Mouse (Mus musculus) embryonic fibroblast, embryonic 13.5 days (primary cell): Measurements from ENCODE around the gene Gab1. TPM values are rescaled to one million over a fixed set of nuclear protein-coding genes. Genes with fewer than 3 reads are reported as not detected.

Source experiments
- H3K27ac ChIP-seq: 2 replicates; pipeline ENCODE4 v1.5.1; 2012; ENCODE audit warnings: low read length, control low read depth, inconsistent platforms; ENCODE audit not compliant: insufficient read depth
- H3K4me1 ChIP-seq: 2 replicates; pipeline ENCODE4 v1.6.1; 2011; ENCODE audit warnings: low read length; ENCODE audit not compliant: control insufficient read depth, insufficient read depth
- H3K4me3 ChIP-seq: 2 replicates; pipeline ENCODE4 v1.5.1; 2011; ENCODE audit warnings: mild to moderate bottlenecking, control low read depth, low read length; ENCODE audit not compliant: insufficient read depth
- CTCF ChIP-seq: IDR thresholded peaks from 2 replicates; pipeline ENCODE4 v1.5.1; 2011; ENCODE audit warnings: mild to moderate bottlenecking, control low read depth, low read length, moderate library complexity, borderline replicate concordance; ENCODE audit not compliant: insufficient read depth
- POLR2A ChIP-seq: IDR thresholded peaks from 2 replicates; pipeline ENCODE4 v1.6.1; 2011; ENCODE audit warnings: low read depth, mild to moderate bottlenecking, control low read depth, low read length, moderate library complexity
- polyA plus RNA-seq: library from polyadenylated mRNA; stranded (reverse); fragments of >200 nt; gene quantifications from 2 replicates; pipeline ENCODE4 v1.2.4, GENCODE M21; 2011; ENCODE audit warnings: low read depth; ENCODE audit not compliant: missing spikeins, insufficient read length

The Gab1 gene
- polyA plus RNA-seq, 1 experiment: 25.4 TPM

DNA sequence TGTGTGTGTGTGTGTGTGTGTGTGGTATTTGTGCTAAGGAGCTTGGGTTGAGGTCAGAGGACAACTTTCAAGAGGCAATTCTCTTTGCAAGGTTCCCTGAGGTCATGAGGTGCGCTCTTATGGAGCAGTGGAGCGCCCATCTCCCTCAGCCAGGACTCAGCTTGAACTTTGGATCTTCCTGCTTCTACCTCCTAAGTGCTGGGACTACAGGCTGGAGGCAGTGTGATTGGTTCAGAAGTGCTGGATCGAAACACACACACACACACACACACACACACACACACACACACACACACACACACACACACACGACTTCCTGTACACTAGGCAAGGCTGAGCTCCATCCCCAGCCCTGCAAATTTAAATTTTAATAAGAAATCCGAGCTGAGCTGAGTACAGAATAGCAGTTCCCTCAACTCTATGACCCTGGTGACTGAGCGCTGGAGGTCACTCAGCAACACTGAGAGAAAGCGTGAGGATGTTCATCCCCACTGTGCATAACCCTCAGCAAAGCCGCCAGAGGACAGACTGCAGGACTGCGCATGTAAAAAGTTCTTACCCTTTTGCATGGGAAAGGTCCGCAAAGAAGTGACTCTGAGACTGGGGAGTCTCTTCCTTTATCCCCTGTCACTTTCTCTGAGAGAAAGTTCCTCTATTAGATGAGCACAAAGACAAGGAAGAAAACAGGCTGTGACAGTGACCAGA, 6.4 kb downstream of the Gab1 start:
- TF ChIP-seq CTCF (no peak), POLR2A (no peak)
- peaks cover 7% of the 10 kb centered on the region for H3K4me1 ChIP-seq
- no peak overlapping the region for H3K4me3 ChIP-seq
- no peak overlapping the region for H3K27ac ChIP-seq

DNA sequence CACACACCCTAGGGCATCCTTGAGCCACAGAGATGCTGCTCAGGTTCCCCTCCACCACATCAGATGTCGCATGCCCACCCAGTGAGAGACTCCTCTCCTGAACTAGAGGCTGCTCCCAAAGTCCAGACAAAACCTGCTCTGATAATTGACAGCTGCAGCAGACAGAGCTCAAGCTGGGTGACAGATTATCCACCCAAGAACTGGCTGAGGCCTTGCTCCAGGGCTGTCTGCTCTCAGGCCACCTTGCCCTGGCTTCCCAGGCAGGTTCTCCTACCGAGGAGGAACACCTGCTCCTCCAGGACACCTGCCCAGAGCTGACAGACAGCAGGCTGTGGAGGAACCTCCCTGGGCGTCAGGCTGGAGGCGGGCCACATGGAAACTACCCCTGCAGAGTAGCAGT, 7.6 kb downstream of the Gab1 start:
- peaks cover 10% of the 10 kb centered on the region for H3K4me1 ChIP-seq

DNA sequence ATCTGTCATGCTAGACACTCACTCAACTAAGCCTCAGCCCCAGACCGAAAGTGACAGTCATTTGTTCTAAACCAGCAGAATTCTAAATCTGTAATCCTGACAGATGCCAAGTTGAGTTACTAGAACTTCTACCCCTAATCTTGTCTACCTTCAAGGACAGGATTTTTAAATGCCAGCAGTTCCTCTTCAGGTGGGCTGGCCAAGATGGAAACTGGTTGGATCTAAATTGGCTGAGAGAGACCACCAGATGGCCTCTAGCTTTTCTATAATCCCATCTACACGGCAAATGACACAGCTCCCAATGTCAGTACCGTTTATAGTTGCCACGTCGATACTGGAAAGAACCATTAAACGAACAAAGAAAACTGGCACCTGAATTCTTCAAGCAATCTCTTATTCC, 8.9 kb downstream of the Gab1 start:
- TF ChIP-seq CTCF (no peak), POLR2A (no peak)
- Histone ChIP-seq H3K27ac (no peak overlapping the region), H3K4me3 (no peak overlapping the region), H3K4me1 (peaks cover 12% of the 10 kb centered on the region)

More for the DNA sequence above, 7.6 kb downstream of the Gab1 start:
- no peak for TF ChIP-seq CTCF
- no peak for TF ChIP-seq POLR2A
- Histone ChIP-seq H3K4me3 (no peak overlapping the region), H3K27ac (no peak overlapping the region)

DNA sequence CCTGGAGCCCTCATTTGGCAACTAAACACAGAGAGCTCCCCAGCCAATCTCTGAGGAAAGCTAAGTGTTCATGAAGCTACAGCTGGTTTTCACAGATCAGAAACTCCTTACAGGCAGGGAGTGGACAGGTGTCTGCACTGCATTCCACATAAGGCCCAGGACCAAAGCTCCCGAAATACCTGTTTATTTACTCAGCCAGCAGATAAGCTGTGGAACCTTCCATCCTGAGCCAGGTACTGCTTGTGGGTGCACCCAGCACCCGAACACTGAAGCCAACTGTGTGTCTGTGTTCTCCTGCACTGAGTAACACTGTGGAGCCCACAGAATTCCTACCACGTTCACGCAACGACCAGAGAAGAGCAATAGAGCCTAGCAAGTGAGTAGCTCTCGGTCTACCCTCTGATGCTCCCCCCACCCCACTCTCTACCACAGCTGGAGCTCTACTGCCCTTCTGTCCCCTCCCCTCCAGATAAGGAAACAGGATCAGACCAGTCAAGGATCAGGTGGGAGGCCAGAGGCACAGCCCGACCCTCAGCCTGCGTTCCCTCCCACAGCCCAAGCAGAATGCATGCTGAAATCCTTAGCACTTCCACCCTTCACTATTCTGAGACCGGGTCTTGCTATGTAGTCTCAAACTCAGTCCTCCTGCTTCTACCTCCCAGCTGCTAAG, 9.6 kb downstream of the Gab1 start:
- no peak for TF ChIP-seq CTCF
- no peak for TF ChIP-seq POLR2A
- H3K4me1 ChIP-seq: peaks cover 12% of the 10 kb centered on the region
- H3K4me3 ChIP-seq: no peak overlapping the region
- H3K27ac ChIP-seq: peak overlapping the region; percentile 70; the same call in 1 of the 2 replicates

DNA sequence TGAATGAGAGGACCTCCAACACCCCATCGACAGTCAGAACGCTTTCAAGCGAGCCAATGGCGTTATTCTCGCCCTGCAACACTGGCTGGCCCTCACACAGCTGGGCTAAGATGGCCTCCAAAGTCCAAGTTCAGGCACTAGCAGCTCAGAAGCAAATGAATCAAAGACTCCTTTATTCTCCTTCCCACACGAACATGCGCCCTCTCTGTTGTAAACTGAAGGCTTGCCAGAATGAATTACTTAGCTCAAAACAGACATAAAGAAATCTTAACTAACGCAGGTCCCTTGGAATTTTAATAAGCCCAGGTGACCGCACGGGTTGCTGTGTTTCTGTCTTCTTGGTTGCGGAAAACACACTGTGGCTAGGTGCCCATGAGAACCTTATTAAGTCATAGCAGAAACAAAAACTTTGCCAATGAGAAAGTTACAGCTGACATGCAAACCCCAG, 10.4 kb downstream of the Gab1 start:
- Histone ChIP-seq H3K27ac (peak overlapping the region; percentile 70), H3K4me3 (no peak overlapping the region), H3K4me1 (peaks cover 12% of the 10 kb centered on the region)
- no peak for TF ChIP-seq CTCF
- no peak for TF ChIP-seq POLR2A

DNA sequence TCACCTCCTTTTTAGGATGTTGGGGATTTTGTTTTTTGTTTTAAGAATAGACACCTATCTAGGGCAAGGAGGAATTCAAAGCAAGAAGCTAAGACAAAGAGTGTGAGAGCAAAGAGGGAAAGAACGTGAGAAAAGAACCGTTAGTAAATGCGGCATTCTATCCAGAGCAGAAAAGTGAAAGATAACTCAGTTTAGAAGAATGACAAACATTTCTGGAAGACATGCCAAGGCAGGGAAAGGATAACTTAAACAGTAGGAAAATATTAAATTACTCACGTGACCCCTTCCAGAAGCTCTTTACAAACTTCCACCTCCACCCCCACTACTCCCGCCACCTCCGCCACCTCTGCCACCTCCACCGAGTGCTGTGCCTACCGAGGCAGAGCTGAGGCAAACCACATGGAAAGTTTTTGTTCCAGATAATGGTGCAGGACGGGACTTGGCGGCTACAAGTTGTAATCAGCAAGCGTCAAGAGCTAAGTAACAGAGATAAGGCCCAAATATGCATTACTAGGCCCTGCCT, 11.5 kb downstream of the Gab1 start:
- peaks cover 12% of the 10 kb centered on the region for H3K4me1 ChIP-seq
- H3K4me3 ChIP-seq: no peak overlapping the region

DNA sequence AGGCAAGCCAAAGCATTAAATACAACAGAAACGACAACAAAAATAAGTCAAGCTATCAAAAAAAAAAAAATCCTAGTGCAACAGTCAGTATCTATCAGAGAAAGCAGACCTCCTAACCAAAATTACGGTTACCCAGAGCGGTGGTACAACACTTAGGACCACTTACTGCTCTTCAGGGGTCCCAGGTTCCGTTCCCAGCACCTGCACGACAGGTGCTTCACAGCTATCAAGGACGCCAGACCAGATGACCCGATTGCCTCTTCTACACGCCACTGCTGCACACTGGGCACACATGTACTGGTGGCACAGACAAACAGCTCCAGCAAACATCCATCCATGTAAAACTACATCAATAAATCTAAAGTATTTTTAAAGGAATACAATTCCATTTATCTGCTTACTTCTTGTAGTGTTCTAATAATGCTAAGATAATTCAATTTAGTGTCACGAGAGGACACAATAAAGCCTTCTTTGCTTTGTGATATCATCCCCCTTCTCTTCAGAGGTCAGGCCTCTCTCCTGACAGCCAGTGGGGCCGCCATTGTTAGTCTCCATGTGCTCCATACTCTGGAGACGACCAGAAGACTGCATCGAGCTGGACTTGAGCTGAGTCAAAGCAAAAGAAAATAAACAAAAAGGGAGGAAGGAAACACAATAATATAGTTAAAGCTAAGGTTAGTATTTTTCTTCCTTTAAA, 12.2 kb downstream of the Gab1 start:
- Histone ChIP-seq H3K4me1 (peaks cover 14% of the 10 kb centered on the region), H3K27ac (peak overlapping the region; percentile 83), H3K4me3 (no peak overlapping the region)
- no peak for TF ChIP-seq CTCF
- no peak for TF ChIP-seq POLR2A

More for the DNA sequence above, 11.5 kb downstream of the Gab1 start:
- TF ChIP-seq CTCF (no peak), POLR2A (no peak)
- H3K27ac ChIP-seq: peak overlapping the region; percentile 7

DNA sequence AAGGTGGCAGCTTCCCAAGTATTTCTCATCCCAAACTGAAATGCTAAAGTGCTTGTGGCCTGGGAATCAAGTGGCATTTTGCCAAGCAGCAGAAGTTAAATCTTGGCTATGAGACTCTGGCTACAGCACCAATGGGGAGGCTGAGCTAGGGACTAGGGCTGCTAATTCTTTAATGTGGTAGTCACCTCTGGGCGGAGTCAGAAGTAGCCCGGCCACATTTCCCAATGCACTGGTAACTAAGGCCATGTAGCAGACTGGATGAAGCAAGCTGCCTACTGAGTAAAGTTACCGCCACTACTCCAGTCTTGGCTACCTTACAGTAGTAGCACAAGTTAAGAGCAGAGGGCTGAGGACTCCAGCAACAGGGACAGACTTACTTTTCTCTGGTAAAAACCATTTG, 12.7 kb downstream of the Gab1 start:
- Histone ChIP-seq H3K27ac (peak overlapping the region; percentile 83), H3K4me1 (peaks cover 15% of the 10 kb centered on the region), H3K4me3 (no peak overlapping the region)
- TF ChIP-seq CTCF (no peak), POLR2A (no peak)

DNA sequence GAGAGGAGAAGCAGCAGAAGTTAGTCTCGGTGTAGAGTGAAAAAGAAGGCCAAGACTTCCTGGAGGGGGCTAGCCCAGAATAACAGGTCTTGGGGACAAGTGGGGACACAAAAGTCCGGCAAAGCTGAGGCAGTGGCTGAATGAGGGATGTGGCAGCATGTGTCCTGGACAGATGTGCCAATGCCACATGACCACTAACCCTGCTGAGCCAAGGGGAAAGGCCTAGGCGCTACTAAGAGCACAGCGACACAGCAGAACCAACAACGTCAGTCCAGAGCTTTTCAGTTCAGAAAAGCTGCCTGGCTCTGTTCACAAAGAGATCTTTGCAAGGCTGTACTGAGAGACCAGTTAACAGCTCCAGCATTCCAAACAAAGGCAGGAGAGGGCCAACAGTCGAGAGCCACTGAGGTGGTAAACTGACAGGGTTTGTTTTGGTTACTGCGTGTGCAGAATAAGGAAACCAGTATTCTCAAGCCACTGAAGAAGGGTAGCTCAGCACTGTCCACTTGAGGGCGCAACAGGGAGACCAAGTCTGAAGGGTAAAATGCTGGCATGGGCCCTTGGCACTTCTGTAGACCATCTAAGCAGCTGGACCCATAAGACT, 15.0 kb downstream of the Gab1 start:
- no peak for TF ChIP-seq CTCF
- no peak for TF ChIP-seq POLR2A
- H3K27ac ChIP-seq: no peak overlapping the region
- peaks cover 15% of the 10 kb centered on the region for H3K4me1 ChIP-seq

More for the DNA sequence above, 15.0 kb downstream of the Gab1 start:
- no peak overlapping the region for H3K4me3 ChIP-seq
